Mouse (Mus musculus): Measurements from ENCODE around the gene Kctd15. TPM values are rescaled to one million over a fixed set of nuclear protein-coding genes. Genes with fewer than 3 reads are reported as not detected.

Gene Kctd15
- polyA plus RNA-seq, 2 experiments, result 0.14 to 1.2 TPM

DNA sequence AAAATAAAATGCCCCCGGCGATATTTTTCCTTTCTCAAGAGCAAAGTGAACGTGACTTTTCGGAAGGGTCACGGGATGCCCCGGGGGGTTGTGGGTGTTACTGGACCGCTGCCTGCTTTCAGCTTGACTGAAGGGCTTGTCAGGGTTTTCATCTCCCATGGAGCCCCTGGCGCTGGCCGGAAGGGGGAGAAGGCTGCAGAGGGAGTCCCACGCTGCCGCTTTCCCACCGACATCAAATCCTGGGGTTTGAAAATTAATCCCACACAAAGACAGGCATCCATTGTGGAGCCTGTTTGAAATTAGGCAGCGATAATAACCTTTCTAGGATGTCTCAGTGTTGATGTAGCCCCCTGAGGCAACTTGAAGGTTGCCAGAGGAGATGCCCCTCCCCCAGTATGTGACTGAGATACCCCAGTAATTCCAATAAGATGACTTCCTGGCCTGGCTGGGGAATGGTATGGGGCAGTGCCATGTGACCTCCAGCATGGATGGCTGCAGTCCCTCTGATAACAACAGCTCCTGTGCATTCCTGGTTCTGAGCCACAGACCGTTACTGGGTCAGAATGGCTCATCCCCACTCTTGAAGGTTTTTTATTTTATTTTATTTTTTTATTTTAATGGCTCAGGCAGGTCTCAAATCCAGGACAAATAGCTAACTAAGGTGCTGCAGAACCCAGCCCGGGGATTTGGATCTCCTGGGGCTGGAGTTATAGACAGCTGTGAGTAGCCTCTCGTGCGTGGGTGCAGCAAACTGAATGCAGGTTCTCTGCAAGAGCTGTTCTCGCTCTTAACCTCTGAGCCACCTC is 61.8 kb downstream of the Kctd15 start:
- Histone ChIP-seq H3K4me1 (replicated peaks; ENCODE audit: control insufficient read depth in 2 of 2, insufficient read depth in 2 of 2, low read length in 1 of 2) (no peaks in the 10 kb centered on the region), H3K9ac (replicated peaks) (no peak overlapping the region), H3K36me3 (replicated peaks; ENCODE audit: control insufficient read depth, insufficient read depth, low read depth) (no peaks in the 10 kb centered on the region), H3K27me3 (ENCODE audit: control insufficient read depth, insufficient read depth, low read length) (no peaks in the 10 kb centered on the region), H3K4me2 (ENCODE audit: low read depth) (no peak overlapping the region), H3K4me3 (ENCODE audit: insufficient read depth in 1 of 2, low read depth in 2 of 2, low read length in 2 of 2) (no peak overlapping the region), H3K9me3 (ENCODE audit: control insufficient read depth, low read length) (no peaks in the 10 kb centered on the region), H3K27ac (no peak overlapping the region)
- 33% methylated on average over 18 of the region's 18 CpGs for WGBS (ENCODE audit: insufficient replicate concordance)
- DNase-seq (ENCODE audit: low read depth in 3 of 3, low spot score in 3 of 3) (no peak), ATAC-seq (ENCODE audit: insufficient read depth) (no peak)
- TF ChIP-seq EP300 (IDR thresholded peaks at IDR 0.05; ENCODE audit: low read depth) (no peak), CTCF (IDR thresholded peaks at IDR 0.05; ENCODE audit: low read depth) (no peak)

GRCm38 (mm10) chr7:34590711-34591110 is 65.8 kb downstream of the Kctd15 start:
- no peak for TF ChIP-seq CTCF (IDR thresholded peaks at IDR 0.05; ENCODE audit: low read depth)
- TF ChIP-seq EP300 (IDR thresholded peaks at IDR 0.05; ENCODE audit: low read depth), result no peak
- H3K4me3 ChIP-seq (ENCODE audit: insufficient read depth in 1 of 2, low read depth in 2 of 2, low read length in 2 of 2), result no peak overlapping the region

More at GRCm38 (mm10) chr7:34590711-34591110, 65.8 kb downstream of the Kctd15 start:
- no peak for ATAC-seq (ENCODE audit: insufficient read depth)
- WGBS (ENCODE audit: insufficient replicate concordance), result 77% methylated on average over 11 of the region's 11 CpGs
- Histone ChIP-seq H3K9me3 (ENCODE audit: control insufficient read depth, low read length) (no peaks in the 10 kb centered on the region), H3K4me1 (replicated peaks; ENCODE audit: control insufficient read depth in 2 of 2, insufficient read depth in 2 of 2, low read length in 1 of 2) (no peaks in the 10 kb centered on the region), H3K36me3 (replicated peaks; ENCODE audit: control insufficient read depth, insufficient read depth, low read depth) (no peaks in the 10 kb centered on the region), H3K27ac (no peak overlapping the region), H3K9ac (replicated peaks) (no peak overlapping the region), H3K27me3 (ENCODE audit: control insufficient read depth, insufficient read depth, low read length) (no peaks in the 10 kb centered on the region), H3K4me2 (ENCODE audit: low read depth) (no peak overlapping the region)
- DNase-seq (ENCODE audit: low read depth in 3 of 3, low spot score in 3 of 3), result no peak

Other genes with a start within 250 kb of the Kctd15 start
- gene Chst8, start 156.0 kb upstream of the Kctd15 start, polyA plus RNA-seq (2012; rRNA removed), result 0.25 and 0.26 TPM in 2 replicates
- gene Chst8, start 156.0 kb upstream of the Kctd15 start, polyA plus RNA-seq (2014; fragmentation: Nextera tagmentation; extraction: Ambion mirVana), result 0.09 and 0.37 TPM in 2 replicates